Mouse (Mus musculus) heart, adult 2 months (tissue): Measurements from ENCODE around the gene Mmgt2.

Experiments
- CTCF ChIP-seq: fragments of 200-600 bp; IDR thresholded peaks from 2 replicates; pipeline ENCODE4 v1.8.1; 2022; ENCODE audit warnings: antibody characterized with exemption, mild to moderate bottlenecking, moderate library complexity
- EP300 ChIP-seq: fragments of 200-500 bp; IDR thresholded peaks from 2 replicates; pipeline ENCODE4 v1.6.1; 2011; ENCODE audit warnings: low read depth, low read length, control low read depth; ENCODE audit not compliant: insufficient read depth
- POLR2A ChIP-seq: fragments of 200-500 bp; IDR thresholded peaks from 2 replicates; pipeline ENCODE4 v1.6.1; 2011; ENCODE audit warnings: mild to moderate bottlenecking, low read depth, low read length, control low read depth; ENCODE audit not compliant: insufficient read depth

- TF ChIP-seq CTCF (no peak), POLR2A (no peak), EP300 (no peak)
Observed at GRCm38 (mm10) chr11:62601732-62602618, 46.5 kb upstream of the Mmgt2 start.
